Mouse (Mus musculus) limb, embryonic 14.5 days (tissue): Measurements from ENCODE around the gene Tjp1. TPM values are rescaled to one million over a fixed set of nuclear protein-coding genes. Genes with fewer than 3 reads are reported as not detected.
A peak's percentile ranks its signal among the peaks of the same experiment; 100 is the strongest.

Experiments
- ATAC-seq: fragments of 200-750 bp; cut with Nextera tagmentation; 2 replicates; pipeline ENCODE4 v1.8.0; 2017; ENCODE audit warnings: low read depth, moderate number of reproducible peaks, moderate TSS enrichment; ENCODE audit not compliant: low FRiP score
- DNase-seq: peaks from one replicate; pipeline ENCODE4 v3.0.0-alpha.2; 2015; ENCODE audit warnings: low spot score
- H3K27ac ChIP-seq: fragments of 300-500 bp; sonication (generic); replicated peaks from 2 replicates; pipeline ENCODE4 v1.5.1; 2014; ENCODE audit warnings: low read depth, mild to moderate bottlenecking, low read length, moderate library complexity, mixed read lengths
- H3K27me3 ChIP-seq: fragments of 300-500 bp; sonication (generic); 2 replicates; pipeline ENCODE4 v1.6.1; 2014; ENCODE audit warnings: low read length, mixed read lengths; ENCODE audit not compliant: control insufficient read depth, insufficient read depth
- H3K36me3 ChIP-seq: fragments of 300-500 bp; sonication (generic); 2 replicates; pipeline ENCODE4 v1.6.1; 2014; ENCODE audit warnings: mild to moderate bottlenecking, low read length, moderate library complexity, mixed read lengths; ENCODE audit not compliant: control insufficient read depth, insufficient read depth
- H3K4me1 ChIP-seq: fragments of 300-500 bp; sonication (generic); 2 replicates; pipeline ENCODE4 v1.6.1; 2014; ENCODE audit warnings: antibody characterized with exemption, low read length, mixed read lengths; ENCODE audit not compliant: control insufficient read depth, insufficient read depth
- H3K4me2 ChIP-seq: fragments of 300-500 bp; sonication (generic); replicated peaks from 2 replicates; pipeline ENCODE4 v1.6.1; 2014; ENCODE audit warnings: low read depth, mild to moderate bottlenecking, low read length, moderate library complexity; ENCODE audit not compliant: severe bottlenecking
- H3K4me3 ChIP-seq: fragments of 300-500 bp; sonication (generic); replicated peaks from 2 replicates; pipeline ENCODE4 v1.5.1; 2014; ENCODE audit warnings: low read length
- H3K9ac ChIP-seq: fragments of 300-500 bp; sonication (generic); 2 replicates; pipeline ENCODE4 v1.6.1; 2014; ENCODE audit warnings: mild to moderate bottlenecking, low read depth, low read length, moderate library complexity; ENCODE audit not compliant: severe bottlenecking
- H3K9me3 ChIP-seq: fragments of 300-500 bp; sonication (generic); 2 replicates; pipeline ENCODE4 v1.6.1; 2016; ENCODE audit warnings: low read length; ENCODE audit not compliant: control insufficient read depth
- POLR2A ChIP-seq: fragments of 200-500 bp; IDR thresholded peaks from 2 replicates; pipeline ENCODE4 v1.8.0; 2012; ENCODE audit warnings: inconsistent platforms, mild to moderate bottlenecking, moderate library complexity, borderline replicate concordance; ENCODE audit not compliant: insufficient read depth, insufficient read length; ENCODE audit errors: extremely low read depth
- WGBS: fragments of 180-500 bp; shearing (Covaris S2); extraction: QIAGEN DNeasy Blood & Tissue Kit; methylation state at CpG from one replicate; pipeline ENCODE4 v1.1.7; 2014; 5-methylcytosine and 5-hydroxymethylcytosine counted together
- polyA plus RNA-seq, 2 experiments: library from polyadenylated mRNA; depleted of rRNA in 1 of 2; stranded (reverse) in 1 of 2; unstranded in 1 of 2; fragments of >200 nt; fragmentation: Nextera tagmentation in 1 of 2; extraction: Ambion mirVana in 1 of 2; gene quantifications; 2 replicates each; pipeline versions ENCODE4 v1.2.1 to v1.2.3; 2012 to 2014

Gene Tjp1
- polyA plus RNA-seq, 2 experiments: 17.9 to 37.2 TPM

- ATAC-seq (no peak), DNase-seq (no peak)
- H3K9ac ChIP-seq: no peak overlapping the region
- no peaks in the 10 kb centered on the region for H3K4me1 ChIP-seq
- TF ChIP-seq POLR2A: no peak
- H3K27ac ChIP-seq: no peak overlapping the region
- 60% methylated on average over 10 of the region's 10 CpGs for WGBS
- H3K9me3 ChIP-seq: no peaks in the 10 kb centered on the region; the same call in 1 of the 2 replicates
- no peak overlapping the region for H3K4me3 ChIP-seq
- no peaks in the 10 kb centered on the region for H3K27me3 ChIP-seq
- no peaks in the 10 kb centered on the region for H3K36me3 ChIP-seq
- no peak overlapping the region for H3K4me2 ChIP-seq
Observed at GRCm38 (mm10) chr7:65502486-65503322, 24.9 kb downstream of the Tjp1 start.

GRCm38 (mm10) chr7:65500746-65501145 is 26.8 kb downstream of the Tjp1 start:
- DNase-seq: no peak
- 60% methylated on average over 7 of the region's 7 CpGs for WGBS
- H3K4me2 ChIP-seq: no peak overlapping the region

GRCm38 (mm10) chr7:65497733-65498583 is 29.6 kb downstream of the Tjp1 start:
- no peaks in the 10 kb centered on the region for H3K4me1 ChIP-seq
- H3K36me3 ChIP-seq: no peaks in the 10 kb centered on the region
- no peak overlapping the region for H3K27ac ChIP-seq
- no peak overlapping the region for H3K4me3 ChIP-seq
- DNase-seq (peak; percentile 41), ATAC-seq (no peak)
- H3K9ac ChIP-seq: no peak overlapping the region
- no peaks in the 10 kb centered on the region; the same call in 1 of the 2 replicates for H3K9me3 ChIP-seq
- H3K4me2 ChIP-seq: no peak overlapping the region
- 52% methylated on average over 12 of the region's 12 CpGs for WGBS
- H3K27me3 ChIP-seq: no peaks in the 10 kb centered on the region
- TF ChIP-seq POLR2A: no peak

More at GRCm38 (mm10) chr7:65500746-65501145, 26.8 kb downstream of the Tjp1 start:
- Histone ChIP-seq H3K9me3 (no peaks in the 10 kb centered on the region; the same call in 1 of the 2 replicates), H3K4me3 (no peak overlapping the region), H3K9ac (no peak overlapping the region), H3K4me1 (no peaks in the 10 kb centered on the region), H3K36me3 (no peaks in the 10 kb centered on the region), H3K27ac (no peak overlapping the region), H3K27me3 (no peaks in the 10 kb centered on the region)
- no peak for ATAC-seq
- TF ChIP-seq POLR2A: no peak

- Histone ChIP-seq H3K4me1 (0 out of 2 replicates have a peak, but pooled peaks cover 3% of the 10 kb centered on the region), H3K36me3 (no peaks in the 10 kb centered on the region), H3K27me3 (no peaks in the 10 kb centered on the region), H3K4me2 (no peak overlapping the region), H3K9ac (no peak overlapping the region), H3K4me3 (no peak overlapping the region), H3K9me3 (no peaks in the 10 kb centered on the region), H3K27ac (no peak overlapping the region)
- no peak for ATAC-seq
- DNase-seq: no peak
- 76% methylated on average over 7 of the region's 7 CpGs for WGBS
- TF ChIP-seq POLR2A: no peak
Observed at GRCm38 (mm10) chr7:65490526-65490925, 37.1 kb downstream of the Tjp1 start.

DNA sequence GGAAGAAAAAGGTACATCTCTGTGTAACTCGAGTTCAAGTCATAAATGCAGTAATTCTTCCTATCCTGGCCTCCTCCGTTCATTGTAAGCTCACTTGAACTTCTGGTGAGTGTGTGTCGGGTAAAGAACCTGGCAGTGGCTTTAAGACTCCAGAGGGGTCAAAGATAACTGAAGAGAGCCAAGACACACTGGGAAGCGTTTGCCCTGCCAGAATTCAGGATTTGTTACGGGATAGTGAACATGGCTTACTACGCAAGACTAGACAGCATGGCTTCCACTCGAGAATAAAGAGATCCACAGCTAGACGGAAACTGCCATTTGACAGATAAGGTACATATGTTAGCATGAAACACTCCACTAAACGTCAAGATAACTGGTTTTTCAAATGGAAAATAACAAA is 37.8 kb downstream of the Tjp1 start:
- DNase-seq: no peak
- no peaks in the 10 kb centered on the region for H3K9me3 ChIP-seq
- no peaks in the 10 kb centered on the region for H3K27me3 ChIP-seq
- H3K4me3 ChIP-seq: no peak overlapping the region
- 81% methylated on average over 9 of the region's 9 CpGs for WGBS
- ATAC-seq: no peak
- H3K4me1 ChIP-seq: 0 out of 2 replicates have a peak, but pooled peaks cover 3% of the 10 kb centered on the region
- no peak overlapping the region for H3K4me2 ChIP-seq
- no peak overlapping the region for H3K9ac ChIP-seq
- no peaks in the 10 kb centered on the region for H3K36me3 ChIP-seq
- no peak overlapping the region for H3K27ac ChIP-seq
- TF ChIP-seq POLR2A: no peak
